Mouse (Mus musculus) kidney, postnatal 0 days (tissue): Measurements from ENCODE around the gene Erc2. TPM values are rescaled to one million over a fixed set of nuclear protein-coding genes. Genes with fewer than 3 reads are reported as not detected.

Source experiments
- ATAC-seq: fragments of 200-750 bp; cut with Nextera tagmentation; replicated peaks from 2 replicates; pipeline ENCODE4 v1.8.0; 2017; ENCODE audit warnings: low read depth, moderate number of reproducible peaks, moderate TSS enrichment, moderate library complexity; ENCODE audit not compliant: low FRiP score
- DNase-seq: peaks from one replicate; pipeline ENCODE4 v3.0.0-alpha.2; 2016; ENCODE audit warnings: low spot score
- H3K27ac ChIP-seq: fragments of 300-500 bp; sonication (generic); 2 replicates; pipeline ENCODE4 v1.5.1; 2014; ENCODE audit warnings: mild to moderate bottlenecking
- H3K27me3 ChIP-seq: fragments of 300-500 bp; sonication (generic); 2 replicates; pipeline ENCODE4 v1.6.1; 2014; ENCODE audit warnings: low read length, mixed read lengths; ENCODE audit not compliant: insufficient read depth
- H3K36me3 ChIP-seq: fragments of 300-500 bp; sonication (generic); 2 replicates; pipeline ENCODE4 v1.6.1; 2014; ENCODE audit warnings: low read length, mixed read lengths; ENCODE audit not compliant: insufficient read depth
- H3K4me1 ChIP-seq: fragments of 300-500 bp; sonication (generic); replicated peaks from 2 replicates; pipeline ENCODE4 v1.6.1; 2014; ENCODE audit warnings: antibody characterized with exemption, low read length, mixed read lengths; ENCODE audit not compliant: insufficient read depth
- H3K4me2 ChIP-seq: fragments of 300-500 bp; sonication (generic); 2 replicates; pipeline ENCODE4 v1.6.1; 2014; ENCODE audit warnings: mild to moderate bottlenecking, low read length, moderate library complexity, mixed read lengths
- H3K4me3 ChIP-seq: fragments of 300-500 bp; sonication (generic); replicated peaks from 2 replicates; pipeline ENCODE4 v1.5.1; 2014; ENCODE audit warnings: low read depth, low read length
- H3K9ac ChIP-seq: fragments of 300-500 bp; sonication (generic); 2 replicates; pipeline ENCODE4 v1.6.1; 2014; ENCODE audit warnings: low read depth, low read length
- H3K9me3 ChIP-seq: fragments of 300-500 bp; sonication (generic); replicated peaks from 2 replicates; pipeline ENCODE4 v1.6.1; 2016; ENCODE audit warnings: low read length, inconsistent platforms, mixed read lengths
- CTCF ChIP-seq: IDR thresholded peaks from 2 replicates; pipeline ENCODE4 v1.5.1; 2016; ENCODE audit warnings: antibody characterized with exemption, low read depth, mild to moderate bottlenecking, moderate library complexity
- WGBS: fragments of 180-500 bp; shearing (Covaris S2); extraction: QIAGEN DNeasy Blood & Tissue Kit; methylation state at CpG from one replicate; pipeline ENCODE4 v1.1.7; 2014; 5-methylcytosine and 5-hydroxymethylcytosine counted together
- polyA plus RNA-seq: library from polyadenylated mRNA; unstranded; fragments of >200 nt; fragmentation: Nextera tagmentation; extraction: Ambion mirVana; gene quantifications from 2 replicates; pipeline ENCODE4 v1.2.1, GENCODE M21; 2015

The Erc2 gene
- polyA plus RNA-seq, 1 experiment from 2014 or later = 6.8 TPM

DNA sequence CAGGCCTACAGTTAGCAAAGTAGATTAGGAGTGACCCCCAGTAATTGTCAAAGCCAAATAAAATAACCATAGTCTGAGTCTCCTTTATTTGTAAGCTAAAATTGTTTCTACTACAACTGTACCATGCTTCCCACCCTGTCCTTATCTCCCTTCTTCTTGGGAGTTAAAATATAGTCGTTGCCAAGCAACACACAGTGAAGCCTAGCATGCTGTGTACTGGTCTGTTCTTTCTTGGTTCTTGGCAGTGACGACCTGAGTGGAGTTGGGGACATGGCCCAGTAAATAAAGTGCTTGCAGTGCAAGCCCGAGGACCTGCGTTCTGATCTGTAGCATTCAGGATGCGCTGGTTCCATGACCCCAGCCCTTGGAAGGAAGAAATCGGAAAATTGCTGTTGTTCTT is 608.3 kb downstream of the Erc2 start:
- TF ChIP-seq CTCF = no peak
- WGBS = 81% methylated on average over 6 of the region's 6 CpGs
- ATAC-seq = no peak
- H3K27ac ChIP-seq = no peak overlapping the region
- no peak overlapping the region for H3K4me2 ChIP-seq
- no peaks in the 10 kb centered on the region for H3K36me3 ChIP-seq
- H3K9me3 ChIP-seq = no peaks in the 10 kb centered on the region
- H3K27me3 ChIP-seq = no peaks in the 10 kb centered on the region
- no peak overlapping the region for H3K9ac ChIP-seq
- H3K4me1 ChIP-seq = no peaks in the 10 kb centered on the region
- no peak for DNase-seq
- no peak overlapping the region for H3K4me3 ChIP-seq

- WGBS = 78% methylated on average over 2 of the region's 2 CpGs
Observed at GRCm38 (mm10) chr14:28231241-28231640, 609.0 kb downstream of the Erc2 start.

DNA sequence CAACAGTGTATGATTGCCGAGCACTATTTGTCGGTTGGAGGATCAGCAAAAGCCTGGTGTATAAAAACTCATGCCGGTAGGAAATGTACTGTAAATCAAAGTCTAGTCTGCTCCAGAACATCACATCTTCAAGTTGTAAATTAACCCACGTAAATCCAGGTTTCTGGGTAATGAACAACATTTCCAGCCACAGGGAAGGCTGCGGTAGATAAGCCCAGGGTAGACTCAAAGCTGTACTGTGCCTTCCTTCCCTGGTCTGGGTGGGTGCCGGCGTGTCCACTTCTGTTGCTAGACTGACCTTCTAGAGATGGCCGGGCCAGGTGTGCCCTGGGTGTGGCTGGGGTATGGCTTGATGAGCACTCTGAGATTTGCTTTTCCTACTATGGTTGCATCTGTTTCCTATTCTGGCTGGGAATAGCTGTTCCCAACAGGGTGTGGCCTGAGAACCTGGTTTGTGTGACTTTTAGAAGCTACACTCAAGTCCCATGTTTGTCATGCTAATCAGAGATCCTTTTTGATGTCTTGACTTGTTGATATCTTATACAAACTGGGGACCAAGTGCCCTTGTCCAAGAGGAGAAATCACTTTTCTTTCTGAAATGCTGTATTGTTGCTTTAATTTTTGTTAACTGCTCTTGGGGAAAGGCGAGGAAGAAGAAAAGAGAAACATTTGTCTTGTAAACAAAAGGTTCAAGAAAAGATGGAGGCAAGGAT is 616.3 kb downstream of the Erc2 start:
- DNase-seq (peak; percentile 14), ATAC-seq (0 out of 2 replicates have a peak, but pooled peaks have one; percentile 17)
- Histone ChIP-seq H3K9me3 (no peaks in the 10 kb centered on the region), H3K36me3 (no peaks in the 10 kb centered on the region), H3K4me1 (no peaks in the 10 kb centered on the region), H3K27me3 (no peaks in the 10 kb centered on the region), H3K9ac (no peak overlapping the region), H3K4me3 (no peak overlapping the region), H3K27ac (no peak overlapping the region), H3K4me2 (no peak overlapping the region)
- no peak for TF ChIP-seq CTCF
- 50% methylated on average over 9 of the region's 9 CpGs for whole genome bisulfite sequencing

More at GRCm38 (mm10) chr14:28231241-28231640, 609.0 kb downstream of the Erc2 start:
- ATAC-seq = no peak
- no peak for DNase-seq
- Histone ChIP-seq H3K27ac (no peak overlapping the region), H3K4me1 (no peaks in the 10 kb centered on the region), H3K9me3 (no peaks in the 10 kb centered on the region), H3K36me3 (no peaks in the 10 kb centered on the region), H3K4me2 (no peak overlapping the region), H3K27me3 (no peaks in the 10 kb centered on the region), H3K4me3 (no peak overlapping the region), H3K9ac (no peak overlapping the region)
- no peak for TF ChIP-seq CTCF

DNA sequence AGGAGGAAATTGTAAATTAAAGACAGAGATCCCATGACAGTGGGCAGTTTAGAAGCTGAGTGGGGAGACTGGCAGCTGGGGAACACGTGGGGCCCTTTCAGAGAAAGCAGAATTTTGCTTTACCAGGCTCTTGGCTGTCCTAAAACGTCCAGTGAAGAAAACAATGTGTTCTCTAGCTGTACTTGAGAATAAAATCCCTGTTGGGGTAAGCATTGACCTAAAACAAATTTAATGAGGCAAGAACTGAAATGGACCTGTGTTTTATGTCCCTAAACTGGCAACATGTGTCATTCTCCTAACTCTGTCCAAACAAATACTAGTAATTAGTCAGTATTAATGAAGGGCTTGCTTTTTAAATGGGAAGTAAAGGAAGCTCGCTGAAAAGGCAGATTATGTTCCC is 617.9 kb downstream of the Erc2 start:
- 16% methylated on average over 3 of the region's 3 CpGs for WGBS
- Histone ChIP-seq H3K27ac (no peak overlapping the region), H3K36me3 (no peaks in the 10 kb centered on the region), H3K9me3 (no peaks in the 10 kb centered on the region), H3K4me3 (no peak overlapping the region), H3K27me3 (no peaks in the 10 kb centered on the region), H3K9ac (no peak overlapping the region), H3K4me1 (no peaks in the 10 kb centered on the region), H3K4me2 (no peak overlapping the region)
- TF ChIP-seq CTCF = no peak
- DNase-seq = peak; percentile 64
- no peak for ATAC-seq

GRCm38 (mm10) chr14:28242743-28243142 is 620.5 kb downstream of the Erc2 start:
- 77% methylated on average over 3 of the region's 3 CpGs for WGBS
- ATAC-seq = no peak
- Histone ChIP-seq H3K36me3 (no peaks in the 10 kb centered on the region), H3K4me2 (no peak overlapping the region), H3K27me3 (no peaks in the 10 kb centered on the region), H3K9me3 (no peaks in the 10 kb centered on the region), H3K4me1 (no peaks in the 10 kb centered on the region), H3K9ac (no peak overlapping the region), H3K4me3 (no peak overlapping the region), H3K27ac (no peak overlapping the region)
- peak; percentile 14 for DNase-seq
- TF ChIP-seq CTCF = no peak

- no peak for TF ChIP-seq CTCF
- Histone ChIP-seq H3K27ac (no peak overlapping the region), H3K36me3 (no peaks in the 10 kb centered on the region), H3K4me3 (no peak overlapping the region), H3K4me2 (no peak overlapping the region), H3K9ac (no peak overlapping the region), H3K4me1 (no peaks in the 10 kb centered on the region), H3K9me3 (no peaks in the 10 kb centered on the region), H3K27me3 (no peaks in the 10 kb centered on the region)
- ATAC-seq (no peak), DNase-seq (no peak)
- 90% methylated on average over 4 of the region's 4 CpGs for WGBS
Observed at GRCm38 (mm10) chr14:28243474-28243873, 621.2 kb downstream of the Erc2 start.

- 44% methylated on average over 4 of the region's 4 CpGs for WGBS
- Histone ChIP-seq H3K36me3 (no peaks in the 10 kb centered on the region), H3K27ac (no peak overlapping the region), H3K9me3 (no peaks in the 10 kb centered on the region), H3K4me3 (no peak overlapping the region), H3K4me1 (no peaks in the 10 kb centered on the region), H3K9ac (no peak overlapping the region), H3K4me2 (no peak overlapping the region), H3K27me3 (no peaks in the 10 kb centered on the region)
- TF ChIP-seq CTCF = peak; percentile 49
- DNase-seq = peak; percentile 49
- no peak for ATAC-seq
Observed at GRCm38 (mm10) chr14:28262706-28263105, 640.5 kb downstream of the Erc2 start.
